Mouse (Mus musculus): Measurements from ENCODE around the gene Tspan1.
A peak's percentile ranks its signal among the peaks of the same experiment; 100 is the strongest.

Gene Tspan1

GRCm38 (mm10) chr4:116167404-116167803, at the start of gene Tspan1:
Gene Tspan1, minus strand, starts transcription at chr4:116167601.
- no peak for DNase-seq (ENCODE audit: low spot score in 2 of 2)

- DNase-seq (ENCODE audit: low spot score in 2 of 2): peak in 1 of 2 experiments; percentile 25
Measured at GRCm38 (mm10) chr4:116217046-116217445, 49.6 kb upstream of the Tspan1 start.

DNA sequence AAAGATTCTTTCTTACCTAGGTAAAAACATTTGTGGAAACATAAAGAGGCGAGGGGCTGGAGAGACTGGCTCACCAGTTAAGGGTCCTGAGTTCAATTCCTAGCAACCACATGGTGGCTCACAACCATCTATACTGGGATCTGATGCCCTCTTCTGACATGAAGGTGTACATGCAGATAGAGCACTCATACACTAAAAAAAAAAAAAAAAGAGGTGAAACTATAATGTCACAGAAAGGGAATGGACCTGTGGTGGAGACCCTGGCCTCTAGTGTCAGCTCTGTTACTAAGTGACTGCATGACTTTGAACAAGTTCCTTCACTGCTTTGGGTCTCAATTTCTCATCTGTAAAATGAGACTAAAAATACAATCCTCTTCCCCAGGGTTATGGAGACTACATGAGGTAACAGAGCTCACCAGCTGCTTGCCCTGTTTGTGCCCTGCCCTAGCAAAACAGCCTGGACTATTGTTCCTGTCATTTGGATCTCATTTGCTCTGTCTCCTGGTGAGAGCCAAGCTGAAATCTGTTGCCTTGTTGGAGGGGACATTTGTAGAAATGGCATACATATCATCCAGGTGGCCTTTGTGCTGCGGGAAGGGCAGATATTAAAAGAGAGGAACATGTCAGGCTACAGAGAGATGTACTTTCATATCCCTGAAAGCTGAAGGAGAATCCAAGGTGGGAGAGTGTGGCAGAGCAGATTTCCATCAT, 48.6 kb upstream of the Tspan1 start:
- DNase-seq (ENCODE audit: low spot score in 2 of 2): no peak

- DNase-seq (ENCODE audit: low spot score in 2 of 2): no peak
Measured at GRCm38 (mm10) chr4:116208891-116209290, 41.5 kb upstream of the Tspan1 start.

- no peak for DNase-seq (ENCODE audit: low spot score in 2 of 2)
Measured at GRCm38 (mm10) chr4:116206531-116206930, 39.1 kb upstream of the Tspan1 start.

- DNase-seq (ENCODE audit: low spot score in 2 of 2): no peak
Measured at GRCm38 (mm10) chr4:116204422-116204821, 37.0 kb upstream of the Tspan1 start.

GRCm38 (mm10) chr4:116198422-116198821, 31.0 kb upstream of the Tspan1 start:
- DNase-seq (ENCODE audit: low spot score in 2 of 2): no peak

GRCm38 (mm10) chr4:116193583-116194383, 26.4 kb upstream of the Tspan1 start:
- no peak for DNase-seq (ENCODE audit: low spot score in 2 of 2)

DNA sequence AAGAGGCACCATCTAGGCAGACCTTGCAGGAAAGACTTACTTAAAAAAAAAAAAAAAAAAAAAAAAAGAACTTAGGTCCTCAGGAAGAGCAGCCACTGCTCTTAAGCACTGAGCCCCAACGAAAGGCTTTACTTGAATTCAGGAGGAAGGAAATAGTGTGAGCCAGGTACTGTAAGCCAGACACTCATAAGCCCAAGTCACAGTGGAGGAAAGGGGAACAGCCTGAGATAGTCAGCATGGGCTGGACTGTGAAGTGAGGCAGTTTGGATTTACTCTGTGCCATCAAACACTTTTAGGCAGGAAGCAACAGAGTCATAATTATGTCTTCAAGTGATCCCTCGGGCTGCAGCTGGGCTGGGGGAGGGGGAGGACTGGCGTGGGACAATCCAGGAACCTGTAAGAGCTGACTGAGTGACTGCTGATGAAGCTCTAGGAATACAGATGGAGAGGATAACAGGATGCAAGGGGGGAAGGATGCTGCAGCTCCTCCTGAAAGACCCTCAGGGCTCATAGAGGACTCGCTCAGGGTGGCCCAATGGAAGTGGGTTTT, 25.0 kb upstream of the Tspan1 start:
- no peak for DNase-seq (ENCODE audit: low spot score in 2 of 2)

DNA sequence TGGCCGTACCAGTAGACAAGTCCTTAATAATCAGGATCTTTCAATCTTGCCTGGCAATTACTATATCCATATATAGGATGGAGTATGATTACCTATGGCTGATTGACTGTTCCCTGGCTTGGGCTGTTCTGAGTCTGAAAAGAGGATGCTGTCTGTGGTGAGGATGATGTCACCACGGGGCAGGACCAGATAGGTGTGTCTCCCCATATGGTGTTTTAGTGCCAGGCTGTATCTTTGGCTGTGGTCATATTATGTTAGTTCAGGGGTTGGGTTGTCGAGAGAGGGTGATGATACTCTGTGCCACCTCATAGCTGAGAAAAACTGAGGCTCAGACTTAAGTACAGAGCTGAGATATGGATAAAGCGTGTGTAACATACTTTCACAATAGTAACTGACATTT, 17.7 kb upstream of the Tspan1 start:
- DNase-seq (ENCODE audit: low spot score in 2 of 2): no peak

- peak in 1 of 2 experiments; percentile 26 for DNase-seq (ENCODE audit: low spot score in 2 of 2)
Measured at GRCm38 (mm10) chr4:116182745-116183144, 15.3 kb upstream of the Tspan1 start.

GRCm38 (mm10) chr4:116182079-116182478, 14.7 kb upstream of the Tspan1 start:
- DNase-seq (ENCODE audit: low spot score in 2 of 2): no peak

- no peak for DNase-seq (ENCODE audit: low spot score in 2 of 2)
Measured at GRCm38 (mm10) chr4:116177140-116177539, 9.7 kb upstream of the Tspan1 start.

- peak in 1 of 2 experiments; percentile 81 for DNase-seq (ENCODE audit: low spot score in 2 of 2)
Measured at GRCm38 (mm10) chr4:116176543-116176988, 9.2 kb upstream of the Tspan1 start.

- DNase-seq (ENCODE audit: low spot score in 2 of 2): peak; percentile 62 to 66
Measured at GRCm38 (mm10) chr4:116175711-116176542, 8.5 kb upstream of the Tspan1 start.

DNA sequence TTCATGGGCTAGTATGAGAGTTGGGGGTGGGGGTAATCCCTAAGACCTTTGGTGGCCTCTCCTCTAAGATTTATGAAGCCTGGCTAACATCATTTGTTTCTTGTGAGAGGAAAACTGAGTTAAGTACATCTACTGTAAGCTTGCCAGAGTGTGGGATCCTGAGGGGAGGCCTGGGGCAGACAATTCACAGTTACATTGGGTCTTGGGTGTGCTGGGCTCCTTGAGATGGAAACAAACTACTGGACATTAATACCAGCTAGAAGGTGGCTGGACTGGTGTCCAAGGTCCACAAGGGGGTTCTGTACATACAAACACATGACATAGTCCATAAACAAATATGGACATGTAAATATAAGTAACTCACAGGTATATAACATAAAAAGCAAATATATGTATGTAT, 7.7 kb upstream of the Tspan1 start:
- no peak for DNase-seq (ENCODE audit: low spot score in 2 of 2)

GRCm38 (mm10) chr4:116174466-116175116, 7.2 kb upstream of the Tspan1 start:
- no peak for DNase-seq (ENCODE audit: low spot score in 2 of 2)

- DNase-seq (ENCODE audit: low spot score in 2 of 2): no peak
Measured at GRCm38 (mm10) chr4:116173752-116174151, 6.4 kb upstream of the Tspan1 start.

DNA sequence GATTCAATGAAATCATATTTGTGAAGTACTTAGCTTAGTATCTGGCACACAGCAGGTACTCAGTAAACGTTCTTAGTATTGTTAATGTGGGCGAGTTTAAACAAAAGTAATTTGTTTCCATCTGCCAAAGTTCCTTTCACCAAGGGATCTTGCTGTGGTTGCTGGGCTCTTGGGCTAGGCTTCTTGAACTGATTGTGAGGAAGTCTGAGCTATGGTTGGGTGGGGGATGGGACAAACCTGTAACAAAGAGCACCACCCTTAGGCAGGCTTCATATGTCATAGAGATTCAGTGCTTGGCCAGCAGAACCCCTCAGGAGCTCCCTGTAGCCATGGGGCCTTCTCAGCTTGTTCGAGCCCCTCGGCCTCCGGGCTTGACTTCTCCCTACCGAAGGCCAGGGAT, 5.7 kb upstream of the Tspan1 start, which contains the start of the genes 1700042G07Rik and Gm49337:
TSS of gene 1700042G07Rik (plus strand) at position 301 of the 400 bp plus-strand sequence.
TSS of gene Gm49337 (plus strand) at position 313 of the 400 bp plus-strand sequence.
- no peak for DNase-seq (ENCODE audit: low spot score in 2 of 2)

DNA sequence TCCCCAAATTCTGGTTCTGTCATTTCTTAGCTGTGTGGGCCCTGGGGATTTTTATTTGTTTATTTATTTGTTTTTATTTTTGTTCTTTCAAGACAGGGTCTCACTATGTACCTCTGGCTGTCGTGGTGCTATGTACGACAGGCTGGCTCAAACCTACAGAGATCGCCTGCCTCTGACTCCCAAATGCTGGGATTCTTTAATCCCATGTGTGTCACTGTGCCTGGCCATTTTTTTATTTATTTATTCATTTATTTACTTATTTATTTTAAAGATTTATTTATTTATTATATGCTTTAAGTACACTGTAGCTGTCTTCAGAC, 1.9 kb upstream of the Tspan1 start:
- DNase-seq (ENCODE audit: low spot score in 2 of 2): no peak

Measured in left cerebral cortex, adult 9 months (tissue).